Mouse (Mus musculus) G1E (cell line): Measurements from ENCODE around the gene Olfr1367.

Experiments
- CTCF ChIP-seq: IDR thresholded peaks from 2 replicates; pipeline ENCODE4 v1.5.1; 2012; ENCODE audit warnings: low read depth, low read length, inconsistent platforms, mixed read lengths
- GATA1 ChIP-seq: IDR thresholded peaks from 2 replicates; pipeline ENCODE4 v1.6.1; 2012; ENCODE audit warnings: borderline replicate concordance, low read length, inconsistent platforms, mixed read lengths
- GATA2 ChIP-seq: IDR thresholded peaks from 2 replicates; pipeline ENCODE4 v1.6.1; 2012; ENCODE audit warnings: low read depth, low read length, inconsistent platforms, borderline replicate concordance
- POLR2AphosphoS5 ChIP-seq: IDR thresholded peaks from 2 replicates; pipeline ENCODE4 v1.6.1; 2012; ENCODE audit warnings: low read depth, low read length, inconsistent platforms; ENCODE audit not compliant: insufficient replicate concordance
- TAL1 ChIP-seq: conservative IDR thresholded peaks from 2 replicates; pipeline ENCODE4 v1.6.1; 2012; ENCODE audit warnings: low read depth, low read length, inconsistent platforms, mixed read lengths

DNA sequence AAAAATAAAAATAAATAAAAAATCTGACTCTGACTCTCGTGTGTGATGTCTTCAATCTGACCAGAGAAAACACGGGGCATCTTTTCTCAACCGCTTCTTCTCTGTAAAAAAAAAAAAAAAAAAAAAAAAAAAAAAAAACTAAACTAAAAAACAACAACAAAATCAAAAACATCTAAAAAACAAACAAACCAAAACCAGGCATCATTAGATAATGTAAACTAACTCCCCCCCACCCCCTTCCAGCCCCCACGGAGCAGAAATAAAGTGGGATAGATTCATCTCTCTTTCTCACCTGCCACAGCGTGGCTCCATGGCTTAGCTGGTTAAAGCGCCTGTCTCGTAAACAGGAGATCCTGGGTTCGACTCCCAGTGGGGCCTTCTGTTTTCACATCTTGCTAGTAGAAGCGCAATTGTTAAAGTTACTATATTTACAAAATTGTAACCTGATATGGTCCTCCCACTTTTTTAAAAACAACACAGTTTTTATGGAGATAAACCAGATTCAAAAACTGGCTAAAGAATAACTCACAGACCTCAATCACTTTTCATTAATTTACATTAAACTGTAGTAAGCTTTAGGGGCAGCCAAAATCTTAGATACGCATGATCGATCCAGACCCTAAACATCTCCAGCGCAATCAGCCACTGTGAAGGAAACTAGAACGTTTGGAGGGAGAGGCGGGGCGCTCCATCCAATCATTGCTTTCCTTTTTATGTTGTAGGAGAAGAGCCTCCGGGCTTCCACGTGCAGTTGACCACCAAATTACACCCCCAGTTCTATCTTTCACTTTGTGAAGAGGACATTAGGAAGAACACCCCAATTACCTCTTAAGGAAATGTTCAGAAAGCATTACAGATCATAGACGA, 24.0 kb upstream of the Olfr1367 start:
- TF ChIP-seq CTCF: no peak
- TF ChIP-seq POLR2AphosphoS5: no peak
- TF ChIP-seq TAL1: no peak
- TF ChIP-seq GATA2: no peak
- no peak for TF ChIP-seq GATA1
